Mouse (Mus musculus) erythroblast, embryonic 14.5 days (primary cell): Measurements from ENCODE around the gene Nfix.

ENCODE experiments used
- GATA1 ChIP-seq: IDR thresholded peaks from 2 replicates; pipeline ENCODE4 v1.6.1; 2012; ENCODE audit warnings: low read length, inconsistent platforms, mixed read lengths
- TAL1 ChIP-seq: IDR thresholded peaks from 3 replicates; pipeline ENCODE4 v1.6.1; 2012; ENCODE audit warnings: low read length, inconsistent platforms, mixed read lengths

GRCm38 (mm10) chr8:84813059-84813458 is 12.9 kb upstream of the Nfix start:
- TF ChIP-seq TAL1 (no peak), GATA1 (no peak)
